Mouse (Mus musculus) kidney, embryonic 16.5 days (tissue): ENCODE measurements around the gene Gle1. TPM values are rescaled to one million over a fixed set of nuclear protein-coding genes. Genes with fewer than 3 reads are reported as not detected.

Experiments used
- ATAC-seq: fragments of 200-750 bp; cut with Nextera tagmentation; 2 replicates; pipeline ENCODE4 v1.8.0; 2017; ENCODE audit warnings: moderate TSS enrichment; ENCODE audit not compliant: low FRiP score, low TSS enrichment
- H3K27ac ChIP-seq: fragments of 300-500 bp; sonication (generic); 2 replicates; pipeline ENCODE4 v1.5.1; 2014; ENCODE audit warnings: low read length
- H3K27me3 ChIP-seq: fragments of 300-500 bp; sonication (generic); 2 replicates; pipeline ENCODE4 v1.6.1; 2014; ENCODE audit warnings: low read length, control low read depth, mixed read lengths; ENCODE audit not compliant: insufficient read depth
- H3K36me3 ChIP-seq: fragments of 300-500 bp; sonication (generic); 2 replicates; pipeline ENCODE4 v1.6.1; 2014; ENCODE audit warnings: low read length, control low read depth, mixed read lengths; ENCODE audit not compliant: insufficient read depth
- H3K4me1 ChIP-seq: fragments of 300-500 bp; sonication (generic); 2 replicates; pipeline ENCODE4 v1.6.1; 2014; ENCODE audit warnings: low read length, control low read depth, mixed read lengths; ENCODE audit not compliant: insufficient read depth
- H3K4me2 ChIP-seq: fragments of 300-500 bp; sonication (generic); replicated peaks from 2 replicates; pipeline ENCODE4 v1.6.1; 2014; ENCODE audit warnings: low read depth, low read length
- H3K4me3 ChIP-seq: fragments of 300-500 bp; sonication (generic); 2 replicates; pipeline ENCODE4 v1.5.1; 2014; ENCODE audit warnings: mild to moderate bottlenecking, low read length
- H3K9ac ChIP-seq: fragments of 300-500 bp; sonication (generic); replicated peaks from 2 replicates; pipeline ENCODE4 v1.6.1; 2014; ENCODE audit warnings: low read length
- H3K9me3 ChIP-seq: fragments of 300-500 bp; sonication (generic); 2 replicates; pipeline ENCODE4 v1.6.1; 2016; ENCODE audit warnings: low read length, control low read depth
- WGBS: fragments of 180-500 bp; shearing (Covaris S2); extraction: QIAGEN DNeasy Blood & Tissue Kit; methylation state at CpG from one replicate; pipeline ENCODE4 v1.1.7; 2014; 5-methylcytosine and 5-hydroxymethylcytosine counted together
- microRNA-seq: library from miRNA; unstranded; fragments of <30 nt; microRNA quantifications from one replicate; pipeline ENCODE4, GENCODE M21; 2016
- polyA plus RNA-seq: library from polyadenylated mRNA; unstranded; fragments of >200 nt; fragmentation: Nextera tagmentation; extraction: Ambion mirVana; gene quantifications from 2 replicates; pipeline ENCODE4 v1.2.1, GENCODE M21; 2015

Gle1 gene
- polyA plus RNA-seq, 1 experiment from 2014 or later, result 63.9 TPM

- WGBS, result 13% methylated on average over 2 of the region's 2 CpGs
These were observed 38.3 kb downstream of the Gle1 start for GRCm38 (mm10) chr2:29973525-29973924.

GRCm38 (mm10) chr2:29977307-29977706, 42.1 kb downstream of the Gle1 start:
- no peaks in the 10 kb centered on the region for H3K9me3 ChIP-seq
- H3K4me2 ChIP-seq, result no peak overlapping the region
- no peak overlapping the region for H3K27ac ChIP-seq
- no peaks in the 10 kb centered on the region for H3K27me3 ChIP-seq
- H3K9ac ChIP-seq, result no peak overlapping the region
- peaks cover 42% of the 10 kb centered on the region for H3K36me3 ChIP-seq
- no peak for ATAC-seq
- H3K4me1 ChIP-seq, result peaks cover 7% of the 10 kb centered on the region
- no peak overlapping the region for H3K4me3 ChIP-seq

More at GRCm38 (mm10) chr2:29973525-29973924, 38.3 kb downstream of the Gle1 start:
- Histone ChIP-seq H3K27ac (no peak overlapping the region), H3K27me3 (no peaks in the 10 kb centered on the region), H3K36me3 (peaks cover 18% of the 10 kb centered on the region), H3K9me3 (no peaks in the 10 kb centered on the region), H3K4me3 (no peak overlapping the region), H3K4me1 (peaks cover 17% of the 10 kb centered on the region), H3K4me2 (no peak overlapping the region), H3K9ac (no peak overlapping the region)
- no peak for ATAC-seq

GRCm38 (mm10) chr2:29980661-29981060, 45.4 kb downstream of the Gle1 start:
- no peak for ATAC-seq
- Histone ChIP-seq H3K27me3 (no peaks in the 10 kb centered on the region), H3K9me3 (no peaks in the 10 kb centered on the region), H3K4me3 (no peak overlapping the region), H3K4me2 (no peak overlapping the region), H3K36me3 (peaks cover 68% of the 10 kb centered on the region), H3K9ac (no peak overlapping the region), H3K4me1 (no peaks in the 10 kb centered on the region), H3K27ac (no peak overlapping the region)
- WGBS, result 97% methylated on average over 1 of the region's 1 CpGs

GRCm38 (mm10) chr2:29991962-29992361, 56.7 kb downstream of the Gle1 start:
- ATAC-seq, result no peak
- no peak overlapping the region for H3K4me2 ChIP-seq
- peaks cover 84% of the 10 kb centered on the region for H3K36me3 ChIP-seq
- H3K4me1 ChIP-seq, result no peaks in the 10 kb centered on the region
- WGBS, result 52% methylated on average over 2 of the region's 2 CpGs
- no peak overlapping the region for H3K4me3 ChIP-seq
- no peaks in the 10 kb centered on the region for H3K27me3 ChIP-seq
- no peak overlapping the region for H3K9ac ChIP-seq
- H3K27ac ChIP-seq, result no peak overlapping the region
- H3K9me3 ChIP-seq, result no peaks in the 10 kb centered on the region

GRCm38 (mm10) chr2:30009101-30009500, 73.9 kb downstream of the Gle1 start:
- Histone ChIP-seq H3K9ac (no peak overlapping the region), H3K9me3 (no peaks in the 10 kb centered on the region), H3K27me3 (no peaks in the 10 kb centered on the region), H3K4me1 (no peaks in the 10 kb centered on the region), H3K4me3 (no peak overlapping the region), H3K36me3 (peaks cover 77% of the 10 kb centered on the region), H3K27ac (no peak overlapping the region), H3K4me2 (no peak overlapping the region)
- no peak for ATAC-seq
- WGBS, result 39% methylated on average over 1 of the region's 1 CpGs

Small RNA genes lying within 50 kb of the gene (microRNA-seq; reads per million reads assigned to microRNA genes)
- not detected for gene Mir6997

Other genes starting within 250 kb of the Gle1 start
- 1.8 and 2.1 TPM in 2 replicates for gene Gm13420, start 183.7 kb upstream of the Gle1 start, polyA plus RNA-seq
- gene Gm13547, start 176.1 kb upstream of the Gle1 start, polyA plus RNA-seq, result not detected in 2 replicates
- gene Coq4, start 147.9 kb upstream of the Gle1 start, polyA plus RNA-seq, result 44.7 and 46.1 TPM in 2 replicates
- gene Trub2, start 146.9 kb upstream of the Gle1 start, polyA plus RNA-seq, result 42.4 and 45.7 TPM in 2 replicates
- 16.5 and 17.7 TPM in 2 replicates for gene Slc27a4, start 132.8 kb upstream of the Gle1 start, polyA plus RNA-seq
- gene Urm1, start 115.4 kb upstream of the Gle1 start, polyA plus RNA-seq, result 27.5 and 31.1 TPM in 2 replicates
- 20.1 and 20.8 TPM in 2 replicates for gene Cercam, start 66.3 kb upstream of the Gle1 start, polyA plus RNA-seq
- 57.7 and 76.5 TPM in 2 replicates for gene Odf2, start 46.2 kb upstream of the Gle1 start, polyA plus RNA-seq
- 102 and 109 TPM in 2 replicates for gene Sptan1, start 30.1 kb downstream of the Gle1 start, polyA plus RNA-seq
- 42.5 and 44.1 TPM in 2 replicates for gene Wdr34, start 113.5 kb downstream of the Gle1 start, polyA plus RNA-seq
- 430 and 458 TPM in 2 replicates for gene Set, start 122.0 kb downstream of the Gle1 start, polyA plus RNA-seq
- 13.5 and 15.9 TPM in 2 replicates for gene Pkn3, start 142.3 kb downstream of the Gle1 start, polyA plus RNA-seq
- gene Zdhhc12, start 158.2 kb downstream of the Gle1 start, polyA plus RNA-seq, result 41.6 and 42.6 TPM in 2 replicates
- 5.6 and 8.0 TPM in 2 replicates for gene Zer1, start 189.2 kb downstream of the Gle1 start, polyA plus RNA-seq
- gene Tbc1d13, start 198.3 kb downstream of the Gle1 start, polyA plus RNA-seq, result 8.2 and 12.3 TPM in 2 replicates
- gene Endog, start 236.1 kb downstream of the Gle1 start, polyA plus RNA-seq, result 22.0 and 22.8 TPM in 2 replicates
- gene Spout1, start 243.0 kb downstream of the Gle1 start, polyA plus RNA-seq, result 83.5 and 93.2 TPM in 2 replicates